Mouse (Mus musculus): ENCODE data around the gene Sumf2. TPM values are rescaled to one million over a fixed set of nuclear protein-coding genes. Genes with fewer than 3 reads are reported as not detected.

The Sumf2 gene
- 49.0 and 58.7 TPM in 2 replicates for polyA plus RNA-seq (2014; fragmentation: Nextera tagmentation; extraction: Ambion mirVana)

DNA sequence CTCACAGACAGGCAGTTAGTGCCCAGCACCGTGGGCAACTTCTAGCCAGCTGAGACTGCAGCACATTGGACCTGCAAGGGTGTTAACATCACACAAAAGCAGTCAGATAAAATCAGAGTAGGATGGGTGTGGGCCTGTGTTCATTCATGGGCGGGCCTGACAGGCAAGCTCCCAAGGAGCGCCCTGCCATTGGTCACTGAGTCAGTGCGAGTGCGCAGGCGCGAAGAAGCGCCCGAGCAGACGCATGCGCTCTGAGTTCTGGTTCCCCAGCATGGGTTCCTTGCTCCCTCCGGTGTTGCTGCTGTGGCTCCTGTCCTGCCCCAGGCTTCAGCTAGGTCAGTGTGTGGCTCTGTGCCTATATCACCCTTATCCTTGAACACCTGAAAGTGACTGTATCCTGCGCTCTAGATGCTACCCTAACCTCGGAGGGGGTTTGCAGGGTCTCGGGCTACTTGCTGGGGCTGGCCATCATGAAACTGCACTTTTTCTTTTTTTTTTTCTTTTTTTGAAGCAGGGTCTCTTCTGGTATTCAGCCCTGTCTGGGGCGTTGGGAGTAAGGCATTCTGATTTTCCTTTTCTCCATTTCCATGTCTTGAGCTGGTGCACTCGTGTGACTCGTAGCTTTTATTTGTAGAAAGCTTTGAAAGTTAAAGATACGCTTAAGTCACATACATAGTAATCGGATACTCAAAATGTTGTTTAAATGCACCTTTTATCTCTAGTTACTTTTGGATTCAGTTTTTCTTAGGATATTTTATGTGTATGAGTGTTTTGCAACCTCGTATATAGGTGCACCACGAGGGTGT lies at the start of gene Sumf2:
Sumf2 (plus strand) TSS at position 235 of the 806 bp plus-strand sequence.
- H3K36me3 ChIP-seq (ENCODE audit: control insufficient read depth, insufficient read depth, low read length), result peaks cover 22% of the 10 kb centered on the region
- peak within 1 kb of the TSS; percentile 73; the same call in 1 of the 2 replicates for H3K27ac ChIP-seq (ENCODE audit: low read depth, low read length)
- H3K27me3 ChIP-seq (ENCODE audit: control insufficient read depth, insufficient read depth, low read length), result no peaks in the 10 kb centered on the region
- H3K9ac ChIP-seq (ENCODE audit: low read depth, low read length), result peak within 1 kb of the TSS; percentile 78
- peak; percentile 99 for ATAC-seq (ENCODE audit: low FRiP score, low TSS enrichment)
- WGBS, result 13% methylated on average over 22 of the region's 22 CpGs
- H3K4me2 ChIP-seq (replicated peaks; ENCODE audit: low read depth, low read length), result peak within 1 kb of the TSS; percentile 60
- peak within 1 kb of the TSS; percentile 76 for H3K4me3 ChIP-seq (ENCODE audit: low read length)
- no peaks in the 10 kb centered on the region for H3K9me3 ChIP-seq (ENCODE audit: control insufficient read depth, low read length)
- H3K4me1 ChIP-seq (ENCODE audit: control insufficient read depth, insufficient read depth, low read length), result peaks cover 5% of the 10 kb centered on the region; the same call in 1 of the 2 replicates

DNA sequence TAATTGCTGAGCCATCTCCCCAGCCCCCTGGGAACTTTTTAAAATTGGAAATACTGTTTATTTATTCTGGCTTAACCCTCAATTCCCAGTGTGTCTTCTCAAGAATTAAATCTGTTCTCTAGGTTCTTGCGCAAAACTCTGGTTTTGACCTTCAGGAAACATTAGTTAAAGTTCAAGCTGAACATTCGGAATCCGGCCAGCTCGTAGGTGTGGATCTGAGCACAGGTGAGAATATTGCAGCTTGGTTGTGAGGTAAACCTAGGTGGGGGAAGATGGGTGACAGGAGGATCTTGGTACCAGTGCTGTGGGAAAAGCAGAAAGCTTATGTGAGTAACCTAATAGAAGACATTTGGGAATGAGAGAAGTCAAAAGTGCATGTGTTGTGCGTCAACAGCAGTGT lies 1.9 kb upstream of the Sumf2 start:
- H3K36me3 ChIP-seq (ENCODE audit: control insufficient read depth, insufficient read depth, low read length), result peaks cover 22% of the 10 kb centered on the region
- no peak for ATAC-seq (ENCODE audit: low FRiP score, low TSS enrichment)
- no peak overlapping the region for H3K4me3 ChIP-seq (ENCODE audit: low read length)
- no peak overlapping the region for H3K9ac ChIP-seq (ENCODE audit: low read depth, low read length)
- H3K4me1 ChIP-seq (ENCODE audit: control insufficient read depth, insufficient read depth, low read length), result peaks cover 5% of the 10 kb centered on the region; the same call in 1 of the 2 replicates
- H3K4me2 ChIP-seq (replicated peaks; ENCODE audit: low read depth, low read length), result no peak overlapping the region
- no peaks in the 10 kb centered on the region for H3K9me3 ChIP-seq (ENCODE audit: control insufficient read depth, low read length)
- WGBS, result 93% methylated on average over 5 of the region's 5 CpGs
- H3K27ac ChIP-seq (ENCODE audit: low read depth, low read length), result no peak overlapping the region
- H3K27me3 ChIP-seq (ENCODE audit: control insufficient read depth, insufficient read depth, low read length), result no peaks in the 10 kb centered on the region

DNA sequence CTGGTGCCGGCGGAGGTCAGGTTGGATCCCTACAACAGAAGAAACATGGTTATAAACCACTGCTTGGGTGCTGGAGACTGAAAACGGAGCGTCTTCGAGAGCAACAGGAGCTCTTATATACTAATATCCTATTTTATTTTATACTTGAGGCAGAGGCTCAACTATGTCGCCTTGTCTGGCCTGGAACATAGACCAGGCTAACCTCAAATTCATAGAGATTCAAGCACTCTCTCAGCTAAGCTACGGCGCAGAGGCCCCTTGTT lies 703 bp downstream of the Sumf2 start:
- H3K27ac ChIP-seq (ENCODE audit: low read depth, low read length), result no peak overlapping the region
- no peak for ATAC-seq (ENCODE audit: low FRiP score, low TSS enrichment)
- WGBS, result 59% methylated on average over 8 of the region's 8 CpGs

DNA sequence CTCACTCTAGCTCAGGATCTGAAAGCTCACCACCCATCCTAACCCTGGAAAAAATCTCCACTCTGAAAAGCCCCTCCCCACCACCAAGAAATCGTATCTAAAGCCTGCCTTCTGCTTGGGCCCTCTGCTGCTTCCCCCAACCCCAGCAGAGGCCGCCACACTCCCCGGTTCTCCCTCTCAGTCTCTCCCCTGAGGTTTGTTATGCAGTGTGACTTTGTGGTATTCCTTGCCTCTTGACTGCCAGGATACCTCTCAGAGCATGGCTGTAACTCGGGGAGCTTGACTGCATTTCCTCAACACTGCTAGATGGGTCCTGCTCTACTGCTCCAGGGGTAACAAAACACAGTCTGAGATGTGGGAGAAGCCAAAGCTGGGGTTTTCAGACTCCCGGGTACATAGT lies 8.4 kb downstream of the Sumf2 start:
- Histone ChIP-seq H3K27ac (ENCODE audit: low read depth, low read length) (no peak overlapping the region), H3K4me3 (ENCODE audit: low read length) (no peak overlapping the region), H3K9me3 (ENCODE audit: control insufficient read depth, low read length) (no peaks in the 10 kb centered on the region), H3K9ac (ENCODE audit: low read depth, low read length) (no peak overlapping the region), H3K4me1 (ENCODE audit: control insufficient read depth, insufficient read depth, low read length) (no peaks in the 10 kb centered on the region), H3K36me3 (ENCODE audit: control insufficient read depth, insufficient read depth, low read length) (peaks cover 35% of the 10 kb centered on the region), H3K27me3 (ENCODE audit: control insufficient read depth, insufficient read depth, low read length) (no peaks in the 10 kb centered on the region), H3K4me2 (replicated peaks; ENCODE audit: low read depth, low read length) (no peak overlapping the region)
- peak; percentile 40 for ATAC-seq (ENCODE audit: low FRiP score, low TSS enrichment)
- WGBS, result 47% methylated on average over 5 of the region's 5 CpGs

More for the DNA sequence above, 703 bp downstream of the Sumf2 start:
- Histone ChIP-seq H3K4me3 (ENCODE audit: low read length) (peak overlapping the region; percentile 76), H3K36me3 (ENCODE audit: control insufficient read depth, insufficient read depth, low read length) (peaks cover 22% of the 10 kb centered on the region), H3K4me2 (replicated peaks; ENCODE audit: low read depth, low read length) (peak overlapping the region; percentile 60), H3K9me3 (ENCODE audit: control insufficient read depth, low read length) (no peaks in the 10 kb centered on the region), H3K9ac (ENCODE audit: low read depth, low read length) (peak overlapping the region; percentile 78; the same call in 1 of the 2 replicates), H3K4me1 (ENCODE audit: control insufficient read depth, insufficient read depth, low read length) (peaks cover 5% of the 10 kb centered on the region; the same call in 1 of the 2 replicates), H3K27me3 (ENCODE audit: control insufficient read depth, insufficient read depth, low read length) (no peaks in the 10 kb centered on the region)

- H3K4me3 ChIP-seq (ENCODE audit: low read length), result no peak overlapping the region
- no peaks in the 10 kb centered on the region for H3K27me3 ChIP-seq (ENCODE audit: control insufficient read depth, insufficient read depth, low read length)
- 89% methylated on average over 5 of the region's 5 CpGs for WGBS
- H3K9ac ChIP-seq (ENCODE audit: low read depth, low read length), result no peak overlapping the region
- no peak overlapping the region for H3K27ac ChIP-seq (ENCODE audit: low read depth, low read length)
- H3K4me2 ChIP-seq (replicated peaks; ENCODE audit: low read depth, low read length), result no peak overlapping the region
- no peaks in the 10 kb centered on the region for H3K4me1 ChIP-seq (ENCODE audit: control insufficient read depth, insufficient read depth, low read length)
- H3K36me3 ChIP-seq (ENCODE audit: control insufficient read depth, insufficient read depth, low read length), result peaks cover 37% of the 10 kb centered on the region
- no peak for ATAC-seq (ENCODE audit: low FRiP score, low TSS enrichment)
- no peaks in the 10 kb centered on the region for H3K9me3 ChIP-seq (ENCODE audit: control insufficient read depth, low read length)
Observed at GRCm38 (mm10) chr5:129856414-129856813, 9.6 kb downstream of the Sumf2 start.

- Histone ChIP-seq H3K9me3 (ENCODE audit: control insufficient read depth, low read length) (no peaks in the 10 kb centered on the region; the same call in 1 of the 2 replicates), H3K27me3 (ENCODE audit: control insufficient read depth, insufficient read depth, low read length) (no peaks in the 10 kb centered on the region), H3K4me1 (ENCODE audit: control insufficient read depth, insufficient read depth, low read length) (no peaks in the 10 kb centered on the region; the same call in 1 of the 2 replicates), H3K36me3 (ENCODE audit: control insufficient read depth, insufficient read depth, low read length) (peaks cover 19% of the 10 kb centered on the region; the same call in 1 of the 2 replicates), H3K4me2 (replicated peaks; ENCODE audit: low read depth, low read length) (no peak overlapping the region), H3K4me3 (ENCODE audit: low read length) (no peak overlapping the region), H3K27ac (ENCODE audit: low read depth, low read length) (no peak overlapping the region), H3K9ac (ENCODE audit: low read depth, low read length) (no peak overlapping the region)
- WGBS, result 95% methylated on average over 6 of the region's 6 CpGs
- 0 out of 2 replicates have a peak, but pooled peaks have one; percentile 13 for ATAC-seq (ENCODE audit: low FRiP score, low TSS enrichment)
Observed at GRCm38 (mm10) chr5:129862325-129862724, 15.5 kb downstream of the Sumf2 start.

- H3K4me1 ChIP-seq (ENCODE audit: control insufficient read depth, insufficient read depth, low read length), result no peaks in the 10 kb centered on the region; the same call in 1 of the 2 replicates
- no peaks in the 10 kb centered on the region for H3K27me3 ChIP-seq (ENCODE audit: control insufficient read depth, insufficient read depth, low read length)
- ATAC-seq (ENCODE audit: low FRiP score, low TSS enrichment), result no peak
- no peak overlapping the region for H3K27ac ChIP-seq (ENCODE audit: low read depth, low read length)
- H3K4me2 ChIP-seq (replicated peaks; ENCODE audit: low read depth, low read length), result peak overlapping the region; percentile 6; the same call in 1 of the 2 replicates
- 9% methylated on average over 18 of the region's 18 CpGs for WGBS
- no peak overlapping the region for H3K4me3 ChIP-seq (ENCODE audit: low read length)
- H3K36me3 ChIP-seq (ENCODE audit: control insufficient read depth, insufficient read depth, low read length), result peaks cover 12% of the 10 kb centered on the region; the same call in 1 of the 2 replicates
- no peaks in the 10 kb centered on the region; the same call in 1 of the 2 replicates for H3K9me3 ChIP-seq (ENCODE audit: control insufficient read depth, low read length)
- no peak overlapping the region for H3K9ac ChIP-seq (ENCODE audit: low read depth, low read length)
Observed at GRCm38 (mm10) chr5:129864467-129864866, 17.7 kb downstream of the Sumf2 start.

DNA sequence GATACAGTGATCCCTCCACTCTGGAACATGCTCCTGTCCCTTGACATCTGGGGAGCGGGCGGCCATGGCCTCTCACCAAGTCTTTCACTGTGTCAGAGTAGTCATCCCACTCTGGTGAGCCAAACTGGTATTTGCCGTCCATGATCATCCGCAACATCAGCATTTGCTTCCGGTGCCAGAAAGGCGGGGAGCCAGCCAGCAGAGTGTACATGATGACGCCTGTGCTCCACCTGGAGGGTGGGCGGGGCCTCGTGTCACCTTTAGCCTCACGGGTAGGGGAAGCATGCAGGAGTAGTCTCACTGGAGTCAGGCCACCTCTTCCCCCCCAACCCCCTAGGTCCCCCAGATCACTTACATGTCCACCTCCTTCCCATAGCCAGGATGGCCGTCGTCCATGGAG lies 19.1 kb downstream of the Sumf2 start:
- H3K4me2 ChIP-seq (replicated peaks; ENCODE audit: low read depth, low read length), result no peak overlapping the region
- ATAC-seq (ENCODE audit: low FRiP score, low TSS enrichment), result no peak
- H3K36me3 ChIP-seq (ENCODE audit: control insufficient read depth, insufficient read depth, low read length), result peaks cover 3% of the 10 kb centered on the region; the same call in 1 of the 2 replicates
- no peak overlapping the region for H3K9ac ChIP-seq (ENCODE audit: low read depth, low read length)
- no peak overlapping the region for H3K27ac ChIP-seq (ENCODE audit: low read depth, low read length)
- no peak overlapping the region for H3K4me3 ChIP-seq (ENCODE audit: low read length)
- WGBS, result 83% methylated on average over 12 of the region's 12 CpGs
- H3K9me3 ChIP-seq (ENCODE audit: control insufficient read depth, low read length), result no peaks in the 10 kb centered on the region; the same call in 1 of the 2 replicates
- H3K27me3 ChIP-seq (ENCODE audit: control insufficient read depth, insufficient read depth, low read length), result no peaks in the 10 kb centered on the region
- H3K4me1 ChIP-seq (ENCODE audit: control insufficient read depth, insufficient read depth, low read length), result no peaks in the 10 kb centered on the region; the same call in 1 of the 2 replicates
